Mouse (Mus musculus): Measurements from ENCODE around the gene Stard3nl.
"Not testable (repeated sequence)": the region's sequence is repeated elsewhere in the genome, so short reads cannot be mapped to it uniquely, and the experiment has no call there.

The Stard3nl gene

GRCm38 (mm10) chr13:19385226-19385625, 10.4 kb downstream of the Stard3nl start:
- DNase-seq (ENCODE audit: extremely low spot score), result no peak

GRCm38 (mm10) chr13:19381112-19381828, 14.3 kb downstream of the Stard3nl start:
- DNase-seq (ENCODE audit: extremely low spot score), result no peak

GRCm38 (mm10) chr13:19379313-19379712, 16.3 kb downstream of the Stard3nl start:
- DNase-seq (ENCODE audit: extremely low spot score), result no peak

GRCm38 (mm10) chr13:19372133-19372729, 23.4 kb downstream of the Stard3nl start:
- no peak for DNase-seq (ENCODE audit: extremely low spot score)

GRCm38 (mm10) chr13:19368817-19369216, 26.8 kb downstream of the Stard3nl start:
- no peak for DNase-seq (ENCODE audit: extremely low spot score)

- DNase-seq (ENCODE audit: extremely low spot score), result no peak
Measured at GRCm38 (mm10) chr13:19367536-19367935, 28.1 kb downstream of the Stard3nl start.

- no peak for DNase-seq (ENCODE audit: extremely low spot score)
Measured at GRCm38 (mm10) chr13:19366866-19367265, 28.7 kb downstream of the Stard3nl start.

- peak; percentile 63 for DNase-seq (ENCODE audit: extremely low spot score)
Measured at GRCm38 (mm10) chr13:19365596-19365995, 30.0 kb downstream of the Stard3nl start.

- DNase-seq (ENCODE audit: extremely low spot score), result peak; percentile 39
Measured at GRCm38 (mm10) chr13:19364245-19364772, 31.3 kb downstream of the Stard3nl start.

GRCm38 (mm10) chr13:19362358-19362757, 33.2 kb downstream of the Stard3nl start:
- peak; percentile 16 for DNase-seq (ENCODE audit: extremely low spot score)

GRCm38 (mm10) chr13:19358027-19358426, 37.6 kb downstream of the Stard3nl start:
- no peak for DNase-seq (ENCODE audit: extremely low spot score)

GRCm38 (mm10) chr13:19357301-19357700, 38.3 kb downstream of the Stard3nl start:
- no peak for DNase-seq (ENCODE audit: extremely low spot score)

GRCm38 (mm10) chr13:19356720-19357119, 38.9 kb downstream of the Stard3nl start:
- no peak for DNase-seq (ENCODE audit: extremely low spot score)

- no peak for DNase-seq (ENCODE audit: extremely low spot score)
Measured at GRCm38 (mm10) chr13:19356120-19356519, 39.5 kb downstream of the Stard3nl start.

GRCm38 (mm10) chr13:19352795-19353194, 42.8 kb downstream of the Stard3nl start:
- no peak for DNase-seq (ENCODE audit: extremely low spot score)

- not testable (repeated sequence) for DNase-seq (ENCODE audit: extremely low spot score)
Measured at GRCm38 (mm10) chr13:19340356-19340755, 55.2 kb downstream of the Stard3nl start.

- not testable (repeated sequence) for DNase-seq (ENCODE audit: extremely low spot score)
Measured at GRCm38 (mm10) chr13:19336310-19336709, 59.3 kb downstream of the Stard3nl start.

Data from embryo, embryonic 9.5 days (tissue).